Mouse (Mus musculus) bone marrow macrophage, adult 2 months (primary cell): ENCODE data around the gene Sapcd2. TPM values are rescaled to one million over a fixed set of nuclear protein-coding genes. Genes with fewer than 3 reads are reported as not detected.

Experiments used
- H3K27ac ChIP-seq: 2 replicates; pipeline ENCODE4 v1.5.1; 2012; ENCODE audit warnings: low read depth, low read length; ENCODE audit not compliant: insufficient read depth
- H3K4me1 ChIP-seq: 2 replicates; pipeline ENCODE4 v1.6.1; 2012; ENCODE audit warnings: low read length; ENCODE audit not compliant: control insufficient read depth, insufficient read depth
- H3K4me3 ChIP-seq: 2 replicates; pipeline ENCODE4 v1.5.1; 2012; ENCODE audit warnings: mild to moderate bottlenecking, low read length, moderate library complexity; ENCODE audit not compliant: insufficient read depth
- CTCF ChIP-seq: IDR thresholded peaks from 2 replicates; pipeline ENCODE4 v1.5.1; 2012; ENCODE audit warnings: low read depth, mild to moderate bottlenecking, low read length, moderate library complexity
- POLR2A ChIP-seq: IDR thresholded peaks from 2 replicates; pipeline ENCODE4 v1.6.1; 2012; ENCODE audit warnings: mild to moderate bottlenecking, low read depth, low read length, borderline replicate concordance
- polyA plus RNA-seq: library from polyadenylated mRNA; stranded (reverse); fragments of >200 nt; gene quantifications from 2 replicates; pipeline ENCODE4 v1.2.4, GENCODE M21; 2012; ENCODE audit not compliant: missing spikeins, insufficient read depth, insufficient read length

Sapcd2 gene
- polyA plus RNA-seq, 1 experiment: 7.2 TPM

DNA sequence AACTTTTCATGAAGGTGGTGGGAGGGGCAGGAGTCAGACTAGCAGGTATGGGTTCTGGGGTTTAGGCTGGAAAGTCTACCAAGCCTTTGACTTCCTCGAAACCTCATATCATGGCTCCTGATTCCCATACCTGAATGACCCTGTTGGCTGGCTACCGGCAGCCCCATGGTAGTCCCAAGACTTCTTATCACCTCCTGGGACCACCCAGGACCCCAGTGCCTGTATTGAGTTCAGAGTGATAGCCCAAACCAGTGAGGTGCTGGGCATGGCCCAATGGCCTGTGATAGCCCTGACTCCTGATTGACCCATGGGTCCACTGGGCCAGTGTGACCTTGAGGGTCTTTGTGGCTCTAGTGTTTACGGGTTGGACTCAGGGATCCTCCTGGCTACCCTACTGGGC lies 21.4 kb upstream of the Sapcd2 start:
- TF ChIP-seq POLR2A: no peak
- no peak for TF ChIP-seq CTCF
- Histone ChIP-seq H3K4me1 (peaks cover 15% of the 10 kb centered on the region), H3K4me3 (no peak overlapping the region), H3K27ac (no peak overlapping the region)

DNA sequence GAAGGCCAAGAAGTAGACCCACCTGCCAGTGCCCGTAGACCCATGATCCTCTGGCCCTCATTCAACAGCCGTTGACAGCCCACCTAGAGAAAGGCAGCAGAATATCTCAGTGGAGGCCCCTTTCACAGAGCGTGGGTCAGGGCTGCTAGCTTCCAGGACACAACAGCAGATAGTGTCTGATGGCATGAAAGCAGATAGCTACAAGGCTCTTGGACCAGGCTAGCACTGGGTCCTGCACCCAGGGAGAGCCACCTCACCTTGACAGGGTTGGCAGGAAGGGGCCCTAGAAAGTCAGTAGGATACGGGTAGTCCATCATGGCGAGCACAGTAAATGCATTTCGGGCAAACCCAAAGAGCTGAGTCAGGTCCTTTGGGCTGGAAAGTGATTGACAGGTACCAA lies 17.9 kb upstream of the Sapcd2 start:
- H3K4me3 ChIP-seq: peak overlapping the region; percentile 78; the same call in 1 of the 2 replicates
- no peak for TF ChIP-seq POLR2A
- TF ChIP-seq CTCF: no peak
- no peak overlapping the region for H3K27ac ChIP-seq
- peaks cover 20% of the 10 kb centered on the region for H3K4me1 ChIP-seq

DNA sequence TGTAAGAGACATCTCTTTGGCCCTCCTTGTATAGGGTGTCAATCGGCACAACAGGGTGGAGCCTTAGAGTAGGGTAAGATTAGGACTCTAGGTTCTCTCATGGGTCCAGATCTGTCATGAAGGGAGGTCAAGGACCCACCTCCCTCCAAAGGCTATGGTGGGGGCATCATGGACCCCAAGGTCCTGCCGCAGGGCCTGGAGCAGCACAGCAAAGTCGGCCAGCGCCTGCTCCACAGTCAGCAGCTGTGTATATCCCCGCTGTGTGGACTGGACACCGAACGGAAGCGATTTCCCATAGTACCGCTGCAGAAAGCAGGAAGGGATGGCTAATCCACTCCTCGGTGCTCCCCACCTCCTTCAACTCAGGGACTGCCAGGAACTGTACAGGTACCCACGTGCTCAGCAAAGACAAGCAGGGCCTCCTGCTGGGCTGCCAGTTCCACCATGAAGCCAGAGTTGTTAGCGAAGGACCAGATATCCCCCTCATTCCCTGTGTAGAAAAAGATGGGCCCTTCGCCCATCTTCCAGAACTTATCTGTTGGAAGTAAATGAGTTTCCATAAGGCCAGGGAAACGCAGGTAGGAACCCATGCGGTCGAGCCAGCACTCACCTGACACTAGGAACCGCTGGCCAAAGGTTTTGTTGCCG lies 16.6 kb upstream of the Sapcd2 start:
- Histone ChIP-seq H3K4me3 (peak overlapping the region; percentile 78), H3K27ac (peak overlapping the region; percentile 64), H3K4me1 (peaks cover 20% of the 10 kb centered on the region)
- TF ChIP-seq CTCF: no peak
- TF ChIP-seq POLR2A: no peak

DNA sequence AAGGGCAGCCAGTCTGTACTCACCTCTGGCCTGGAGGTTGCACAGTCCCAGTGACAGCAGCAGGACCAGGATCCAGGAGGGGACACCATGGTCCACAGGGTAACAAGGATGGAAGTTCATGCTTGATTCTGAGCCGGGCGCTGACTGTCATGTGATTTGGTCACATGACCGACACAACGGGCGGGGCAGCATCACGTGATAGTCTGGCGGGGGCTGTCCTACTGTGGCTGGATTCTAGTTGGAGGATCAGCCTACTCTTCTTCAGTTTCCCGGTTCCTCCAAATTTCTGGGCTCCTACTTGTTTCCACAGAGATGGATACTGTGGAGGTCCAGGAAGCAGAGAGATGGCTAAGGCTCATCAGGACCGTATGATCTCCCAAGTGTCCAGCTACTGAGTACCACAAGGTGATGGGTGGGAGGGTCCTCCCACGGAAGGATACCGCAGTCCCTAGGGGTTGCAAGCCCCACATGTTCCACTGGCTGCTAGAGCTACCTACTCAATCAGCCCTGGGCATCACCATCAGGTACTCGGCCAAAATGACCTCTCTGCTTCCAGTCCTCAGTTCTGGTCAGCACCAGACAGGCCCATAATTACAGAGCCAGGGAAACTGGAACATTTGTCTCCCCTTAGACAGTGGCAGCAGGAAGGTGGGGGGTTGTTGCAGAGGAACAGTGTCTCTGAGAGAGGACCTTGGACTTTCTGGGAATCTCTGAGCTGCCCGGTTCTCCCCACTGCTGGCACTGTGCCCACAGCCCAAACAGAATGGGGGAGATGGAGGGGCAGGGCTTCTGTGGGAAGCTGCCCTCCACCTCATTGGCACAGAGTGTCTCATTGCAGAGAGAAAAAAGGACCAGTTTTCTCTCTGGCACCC lies 15.7 kb upstream of the Sapcd2 start, which contains the start of gene Dpp7:
TSS of gene Dpp7 (minus strand) at position 152 of the 872 bp plus-strand sequence.
- H3K27ac ChIP-seq: peak within 1 kb of the TSS; percentile 64
- H3K4me3 ChIP-seq: peak within 1 kb of the TSS; percentile 78
- TF ChIP-seq POLR2A (peak; percentile 49; the same call in 1 of the 2 replicates), CTCF (0 out of 2 replicates have a peak, but pooled peaks have one; percentile 11)
- H3K4me1 ChIP-seq: peaks cover 20% of the 10 kb centered on the region

DNA sequence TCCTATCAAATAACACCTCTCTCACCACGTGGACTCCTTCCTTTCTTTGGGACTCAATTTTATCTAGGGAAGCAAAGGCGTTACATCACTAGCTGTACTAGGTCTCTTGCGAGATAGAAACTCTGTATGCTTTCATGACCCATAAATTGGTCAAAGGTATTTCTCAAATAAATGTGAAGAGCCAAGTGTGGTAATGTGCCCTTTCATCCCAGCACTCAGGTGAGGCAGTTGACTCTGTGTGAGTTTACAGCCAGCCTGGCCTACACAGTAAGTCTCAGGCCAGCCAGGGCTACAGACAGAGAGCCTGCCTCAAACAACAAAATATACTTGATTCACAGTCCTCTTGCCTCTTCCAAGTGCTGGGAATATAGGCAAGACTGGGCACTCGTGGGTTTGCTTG lies 12.3 kb upstream of the Sapcd2 start:
- Histone ChIP-seq H3K4me1 (peaks cover 26% of the 10 kb centered on the region), H3K27ac (no peak overlapping the region), H3K4me3 (no peak overlapping the region)
- TF ChIP-seq CTCF (no peak), POLR2A (no peak)

DNA sequence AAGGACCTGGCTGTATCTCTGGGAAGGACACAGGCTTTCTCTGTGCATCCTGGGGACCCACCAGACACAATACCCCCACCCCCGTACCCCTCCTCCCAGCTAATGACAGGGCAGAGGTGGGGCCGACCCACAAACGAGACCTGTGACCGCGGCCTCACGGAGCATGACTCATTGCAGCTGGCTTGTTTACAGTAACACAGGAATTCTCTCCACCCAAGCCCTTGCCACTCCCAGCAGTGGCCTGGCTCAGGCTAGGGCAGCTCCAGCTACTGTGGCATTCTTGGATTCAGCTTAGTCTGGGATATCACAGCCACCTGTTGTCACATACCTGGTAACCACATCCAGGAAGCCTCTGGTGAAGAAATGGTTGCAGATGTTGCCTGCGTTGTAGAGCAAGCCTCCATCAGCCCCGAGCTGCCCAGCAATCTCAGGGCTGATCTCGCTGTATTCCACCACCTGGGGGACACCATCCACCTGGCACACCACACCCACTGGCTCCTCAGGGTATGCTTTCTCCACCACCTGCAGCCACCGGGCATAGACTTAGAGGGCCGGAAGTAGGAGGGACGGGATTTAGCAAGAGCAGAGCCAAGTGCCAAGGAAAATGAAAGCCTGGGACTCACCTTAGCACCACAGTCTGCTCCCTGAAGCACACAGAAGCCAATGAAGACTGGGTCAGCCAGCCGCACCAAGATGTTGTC lies 8.5 kb upstream of the Sapcd2 start:
- TF ChIP-seq POLR2A (no peak), CTCF (no peak)
- Histone ChIP-seq H3K27ac (no peak overlapping the region), H3K4me3 (peak overlapping the region; percentile 96), H3K4me1 (peaks cover 26% of the 10 kb centered on the region)

DNA sequence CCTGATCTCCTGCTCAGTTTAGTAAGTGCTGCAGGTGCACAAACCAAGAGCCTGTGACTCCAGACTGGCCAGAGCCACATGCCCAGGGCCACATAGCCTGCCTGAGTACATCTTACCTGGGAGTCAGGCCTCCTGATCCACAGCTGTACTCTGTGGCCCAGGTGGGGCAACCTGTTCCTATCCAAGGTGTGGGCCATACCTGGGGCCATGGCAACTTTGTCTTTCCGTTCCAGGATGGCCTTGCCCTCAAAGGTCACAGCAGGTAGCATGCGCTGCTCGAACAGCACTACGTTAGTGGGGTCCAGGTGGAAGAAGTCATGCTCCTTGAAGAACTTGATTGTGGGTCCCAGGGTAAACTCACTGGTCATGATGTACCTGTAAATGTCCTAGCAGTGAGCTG lies 7.8 kb upstream of the Sapcd2 start:
- H3K4me3 ChIP-seq: peak overlapping the region; percentile 96
- peaks cover 26% of the 10 kb centered on the region for H3K4me1 ChIP-seq
- H3K27ac ChIP-seq: peak overlapping the region; percentile 100
- TF ChIP-seq POLR2A: no peak
- TF ChIP-seq CTCF: no peak

DNA sequence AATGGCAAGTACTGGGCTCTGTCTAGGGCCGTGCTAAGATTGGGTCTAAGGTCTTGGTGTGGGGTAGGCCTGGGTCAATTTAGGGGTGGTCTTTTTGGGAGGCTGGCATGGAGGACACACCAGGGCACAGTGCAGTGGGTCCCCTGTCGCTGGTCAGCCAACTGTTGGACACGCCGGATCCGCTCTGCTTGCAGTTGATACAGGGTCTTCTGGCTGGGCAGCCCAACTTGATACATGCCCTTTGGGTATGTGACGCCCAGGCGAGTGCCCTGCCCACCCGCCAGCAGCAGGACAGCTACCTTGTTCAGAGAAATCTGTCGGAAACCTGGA lies 7.4 kb upstream of the Sapcd2 start:
- no peak for TF ChIP-seq CTCF
- TF ChIP-seq POLR2A: no peak
- H3K4me3 ChIP-seq: peak overlapping the region; percentile 96
- H3K4me1 ChIP-seq: peaks cover 26% of the 10 kb centered on the region
- H3K27ac ChIP-seq: peak overlapping the region; percentile 100

DNA sequence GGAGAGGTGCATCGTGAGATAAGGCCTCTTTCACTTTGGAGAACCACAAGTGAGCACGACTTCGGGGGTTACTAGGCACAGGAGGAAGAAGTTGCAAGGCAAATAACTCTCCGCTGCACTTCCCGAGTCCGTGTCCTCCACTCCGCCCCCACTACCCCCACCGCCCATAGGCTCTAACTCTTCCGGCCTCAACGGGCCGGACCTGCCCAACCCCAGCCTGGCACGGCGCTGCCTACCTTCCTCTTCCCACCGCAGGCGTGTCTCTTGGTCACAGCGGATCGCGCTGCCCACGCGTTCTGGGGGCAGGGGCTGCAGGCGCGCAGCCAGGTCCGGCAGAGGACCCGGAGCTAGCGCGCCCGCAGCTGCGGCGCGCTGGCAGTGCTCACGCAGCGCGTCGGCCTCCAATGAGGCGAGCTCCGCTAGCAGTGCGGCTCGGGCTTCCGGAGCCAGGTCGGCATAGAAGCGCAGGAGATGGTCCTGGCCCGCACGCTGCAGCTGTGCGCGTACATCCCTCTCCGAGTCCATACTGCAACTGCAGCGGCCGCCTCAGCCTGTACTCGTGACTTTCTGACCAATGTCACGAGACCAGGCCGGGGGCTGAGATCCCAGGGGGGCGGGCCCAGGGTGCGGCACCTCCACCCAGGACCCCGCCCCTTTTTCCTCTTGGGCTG lies 6.9 kb upstream of the Sapcd2 start, which contains the start of gene Uap1l1:
TSS of gene Uap1l1 (minus strand) at position 592 of the 671 bp plus-strand sequence.
- peak within 1 kb of the TSS; percentile 100 for H3K27ac ChIP-seq
- peak within 1 kb of the TSS; percentile 96 for H3K4me3 ChIP-seq
- peak; percentile 86; the same call in 1 of the 2 replicates for TF ChIP-seq POLR2A
- TF ChIP-seq CTCF: no peak
- H3K4me1 ChIP-seq: peaks cover 26% of the 10 kb centered on the region
